Mouse (Mus musculus): ENCODE measurements around the gene Enox1.

GRCm38 (mm10) chr14:77671961-77672360 lies 515.4 kb downstream of the Enox1 start:
- TF ChIP-seq POLR2A (IDR thresholded peaks at IDR 0.05; ENCODE audit: borderline replicate concordance, extremely low read depth, low read depth, low read length) (no peak), CTCF (IDR thresholded peaks at IDR 0.05; ENCODE audit: insufficient read depth, low read length) (no peak)
